Mouse (Mus musculus) CH12.LX (cell line): ENCODE results near the gene Vmn1r84.

Source experiments
- CTCF ChIP-seq, 2 experiments: IDR thresholded peaks in 1 of 2; conservative IDR thresholded peaks in 1 of 2; 2 replicates each; pipeline ENCODE4 v1.5.1; 2011 to 2012; ENCODE audit warnings: low read depth in 2 of 2, low read length in 2 of 2, improper control_type of control experiment in 1 of 2, inconsistent platforms in 1 of 2, mild to moderate bottlenecking in 1 of 2, moderate library complexity in 1 of 2
- E2F4 ChIP-seq: IDR thresholded peaks from 2 replicates; pipeline ENCODE4 v1.6.1; 2011; ENCODE audit warnings: low read depth, low read length, improper control_type of control experiment; ENCODE audit not compliant: insufficient replicate concordance
- EP300 ChIP-seq: IDR thresholded peaks from 2 replicates; pipeline ENCODE4 v1.6.1; 2011; ENCODE audit warnings: low read length, improper control_type of control experiment
- ETS1 ChIP-seq: conservative IDR thresholded peaks from 2 replicates; pipeline ENCODE4 v1.6.1; 2012; ENCODE audit warnings: low read depth, mild to moderate bottlenecking, inconsistent platforms, low read length, improper control_type of control experiment, moderate library complexity
- IRF4 ChIP-seq: IDR thresholded peaks from 2 replicates; pipeline ENCODE4 v1.6.1; 2014; ENCODE audit warnings: low read depth, mild to moderate bottlenecking, inconsistent platforms, low read length, improper control_type of control experiment
- JUND ChIP-seq: conservative IDR thresholded peaks from 2 replicates; pipeline ENCODE4 v1.6.1; 2011; ENCODE audit warnings: low read depth, low read length, improper control_type of control experiment
- MAX ChIP-seq: IDR thresholded peaks from 2 replicates; pipeline ENCODE4 v1.6.1; 2011; ENCODE audit warnings: low read length, improper control_type of control experiment
- MEF2A ChIP-seq: IDR thresholded peaks from 2 replicates; pipeline ENCODE4 v1.6.1; 2014; ENCODE audit warnings: low read depth, mild to moderate bottlenecking, inconsistent platforms, low read length, improper control_type of control experiment, borderline replicate concordance
- NELFE ChIP-seq: IDR thresholded peaks from 2 replicates; pipeline ENCODE4 v1.6.1; 2011; ENCODE audit warnings: low read depth, low read length, improper control_type of control experiment
- NRF1 ChIP-seq: IDR thresholded peaks from 2 replicates; pipeline ENCODE4 v1.6.1; 2014; ENCODE audit warnings: low read depth, mild to moderate bottlenecking, inconsistent platforms, low read length, improper control_type of control experiment, moderate library complexity
- POLR2A ChIP-seq: IDR thresholded peaks from 2 replicates; pipeline ENCODE4 v1.6.1; 2011; ENCODE audit warnings: low read depth, mild to moderate bottlenecking, improper control_type of control experiment, low read length
- TBP ChIP-seq: conservative IDR thresholded peaks from 2 replicates; pipeline ENCODE4 v1.6.1; 2011; ENCODE audit warnings: low read depth, low read length, improper control_type of control experiment
- TCF12 ChIP-seq: IDR thresholded peaks from 2 replicates; pipeline ENCODE4 v1.6.1; 2014; ENCODE audit warnings: low read depth, mild to moderate bottlenecking, inconsistent platforms, low read length, improper control_type of control experiment
- ZC3H11A ChIP-seq: IDR thresholded peaks from 2 replicates; pipeline ENCODE4 v1.6.1; 2012; ENCODE audit warnings: low read depth, mild to moderate bottlenecking, inconsistent platforms, low read length, improper control_type of control experiment

DNA sequence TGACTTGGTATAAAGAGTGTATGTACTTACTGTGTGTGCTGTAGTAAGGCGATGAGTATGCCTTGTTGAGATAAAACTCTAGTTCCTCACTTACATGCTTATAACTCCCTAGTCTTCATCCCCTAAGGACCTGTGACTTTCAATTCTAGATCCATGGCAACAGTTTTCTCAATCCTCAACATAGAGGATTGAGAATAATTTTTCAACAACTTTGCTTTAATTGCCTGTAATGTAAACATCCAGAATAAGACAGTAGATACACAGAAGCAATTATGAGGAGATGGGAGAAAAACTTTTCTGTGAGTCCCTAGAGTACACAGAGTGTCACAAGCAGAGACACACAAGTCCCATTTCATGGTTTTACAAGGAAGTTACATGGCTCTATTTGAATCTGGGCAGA is at the start of gene Vmn1r84:
- no peak for TF ChIP-seq NRF1
- TF ChIP-seq ETS1 = no peak
- TF ChIP-seq JUND = no peak
- no peak for TF ChIP-seq NELFE
- no peak for TF ChIP-seq E2F4
- TF ChIP-seq TBP = no peak
- TF ChIP-seq EP300 = no peak
- no peak for TF ChIP-seq CTCF (conservative IDR thresholded peaks at IDR 0.05 in 1 of 2, IDR thresholded peaks at IDR 0.05 in 1 of 2; ENCODE audit: low read depth in 2 of 2, low read length in 2 of 2)
- TF ChIP-seq ZC3H11A = no peak
- no peak for TF ChIP-seq TCF12
- no peak for TF ChIP-seq POLR2A
- TF ChIP-seq MEF2A = no peak
- TF ChIP-seq IRF4 = no peak
- no peak for TF ChIP-seq MAX
